Comparison of ENCODE assay signal across 8 mouse cellular contexts in genomic region chr5:118559584-118560384, GRCm38 (mm10). TPM values are rescaled to one million over a fixed set of nuclear protein-coding genes. Genes with fewer than 3 reads are reported as not detected.
DNase-seq lines count a peak whose midpoint lies in the region; ATAC-seq and TF ChIP-seq lines count a peak whose summit lies in the region.

No protein-coding gene starts in this region.

- H3K4me1 ChIP-seq in embryonic facial prominence, embryonic 13.5 days = peaks cover 46% of the 10 kb centered on the region
- H3K4me1 ChIP-seq in kidney, embryonic 14.5 days (ENCODE audit: control insufficient read depth, insufficient read depth, low read length) = peaks cover 18% of the 10 kb centered on the region; the same call in 1 of the 2 replicates
- no peaks in the 10 kb centered on the region; the same call in 1 of the 2 replicates for H3K4me1 ChIP-seq in liver, adult 2 months (ENCODE audit: control insufficient read depth, insufficient read depth, low read length)

- ATAC-seq in embryonic facial prominence, embryonic 13.5 days (ENCODE audit: insufficient number of reproducible peaks, insufficient read depth, low FRiP score, low TSS enrichment, low read depth) = peak; percentile 85
- peak; percentile 91 for ATAC-seq in kidney, embryonic 14.5 days (ENCODE audit: low FRiP score, low TSS enrichment)
- peak; percentile 61 for ATAC-seq in monocyte, adult 5-6 weeks (replicated peaks; ENCODE audit: insufficient number of reproducible peaks, low FRiP score, low TSS enrichment, poor library complexity, severe bottlenecking)

- DNase-seq in 3T3-L1 (ENCODE audit: low read depth, low spot score) = peak; percentile 72
- DNase-seq in adrenal gland, postnatal 36 days = peak; percentile 86 to 92
- DNase-seq in heart, adult 9 months (ENCODE audit: low spot score in 2 of 2) = peak; percentile 81 to 89
- DNase-seq in liver, adult 2 months (ENCODE audit: extremely low read depth, low read depth, low spot score) = peak; percentile 26
- peak; percentile 84 for DNase-seq in spleen, postnatal 36 days (ENCODE audit: low spot score in 2 of 2)

- peaks cover 13% of the 10 kb centered on the region; the same call in 1 of the 2 replicates for H3K27me3 ChIP-seq in embryonic facial prominence, embryonic 13.5 days
- H3K27me3 ChIP-seq in kidney, embryonic 14.5 days (ENCODE audit: control insufficient read depth, insufficient read depth, low read length) = 0 out of 2 replicates have a peak, but pooled peaks cover 3% of the 10 kb centered on the region
- H3K27me3 ChIP-seq in liver, adult 2 months (ENCODE audit: control insufficient read depth, insufficient read depth, low read length) = no peaks in the 10 kb centered on the region

- under 1% methylated on average over 50 of the region's 101 CpGs for WGBS in embryonic facial prominence, embryonic 13.5 days
- WGBS in kidney, embryonic 14.5 days = under 1% methylated on average over 44 of the region's 101 CpGs
- WGBS in liver, adult 2 months = 3% methylated on average over 67 of the region's 101 CpGs

- H3K4me2 ChIP-seq in embryonic facial prominence, embryonic 13.5 days = peak overlapping the region; percentile 73
- H3K4me2 ChIP-seq in kidney, embryonic 14.5 days (replicated peaks; ENCODE audit: low read depth, low read length) = peak overlapping the region; percentile 89

- peaks cover 4% of the 10 kb centered on the region; the same call in 1 of the 2 replicates for H3K9me3 ChIP-seq in embryonic facial prominence, embryonic 13.5 days
- peaks cover 4% of the 10 kb centered on the region; the same call in 1 of the 2 replicates for H3K9me3 ChIP-seq in kidney, embryonic 14.5 days (ENCODE audit: control insufficient read depth, low read length)

- peak overlapping the region; percentile 97 for H3K27ac ChIP-seq in embryonic facial prominence, embryonic 13.5 days
- H3K27ac ChIP-seq in kidney, embryonic 14.5 days (ENCODE audit: low read depth, low read length) = peak overlapping the region; percentile 85
- H3K27ac ChIP-seq in liver, adult 2 months (replicated peaks; ENCODE audit: insufficient read depth, low read depth, low read length) = peak overlapping the region; percentile 54

- peak overlapping the region; percentile 93 for H3K9ac ChIP-seq in embryonic facial prominence, embryonic 13.5 days
- peak overlapping the region; percentile 94 for H3K9ac ChIP-seq in kidney, embryonic 14.5 days (ENCODE audit: low read depth, low read length)
- peak overlapping the region; percentile 97 for H3K9ac ChIP-seq in liver, adult 2 months (ENCODE audit: low read depth, low read length)

- peak overlapping the region; percentile 77 for H3K4me3 ChIP-seq in embryonic facial prominence, embryonic 13.5 days
- H3K4me3 ChIP-seq in kidney, embryonic 14.5 days (ENCODE audit: low read length) = peak overlapping the region; percentile 87
- H3K4me3 ChIP-seq in liver, adult 2 months (ENCODE audit: insufficient read depth, low read depth, low read length) = peak overlapping the region; percentile 72

- peaks cover 13% of the 10 kb centered on the region; the same call in 1 of the 2 replicates for H3K79me2 ChIP-seq in liver, adult 2 months (ENCODE audit: control insufficient read depth, insufficient read depth, low read length)

- TF ChIP-seq POLR2A in liver, adult 2 months (IDR thresholded peaks at IDR 0.05; ENCODE audit: extremely low read depth, insufficient read depth, low read length) = 0 out of 2 replicates have a peak, but pooled peaks have one; percentile 5

- H3K36me3 ChIP-seq in embryonic facial prominence, embryonic 13.5 days = no peaks in the 10 kb centered on the region
- no peaks in the 10 kb centered on the region for H3K36me3 ChIP-seq in kidney, embryonic 14.5 days (ENCODE audit: control insufficient read depth, insufficient read depth, low read length)
- no peaks in the 10 kb centered on the region for H3K36me3 ChIP-seq in liver, adult 2 months (ENCODE audit: control insufficient read depth, insufficient read depth, low read length)

- TF ChIP-seq CTCF in liver, adult 2 months (IDR thresholded peaks at IDR 0.05; ENCODE audit: low read depth, low read length) = 0 out of 2 replicates have a peak, but pooled peaks have one; percentile 6

RNA-seq across cellular contexts. Expression of gene Med13l, which starts 0.7 kb away (rescaled TPM):
- 10 to 100 TPM; 36.3 to 42.5 TPM for total RNA-seq in adrenal gland, postnatal 36 days (2021)
- polyA plus RNA-seq in embryonic facial prominence, embryonic 13.5 days (2015; fragmentation: Nextera tagmentation; extraction: Ambion mirVana) = 16.6 and 19.4 TPM in 2 replicates
- polyA plus RNA-seq in kidney, embryonic 14.5 days (2014; fragmentation: Nextera tagmentation; extraction: Ambion mirVana) = 9.7 and 12.1 TPM in 2 replicates
- total RNA-seq in liver, adult 2 months (2014; rRNA removed) = 5.0 and 6.6 TPM in 2 replicates
- 3.2 and 4.2 TPM in 2 replicates for polyA plus RNA-seq in liver, adult 2 months (2012; rRNA removed)
- 38.0 to 65.2 TPM (median 41.5 TPM) in 3 replicates for total RNA-seq in monocyte, adult 5-6 weeks (2017)

Comparison
In these comparisons a context has a peak if more than half of its experiments do, and no peak if none do; other contexts are left out.
1. Peak in every context shown above with its lines: DNase-seq, ATAC-seq, H3K4me3 ChIP-seq and H3K27ac ChIP-seq.
2. DNase-seq: peak in every context shown above with its lines; median percentile 89 in adrenal gland, postnatal 36 days; 85 in heart, adult 9 months; 84 in spleen, postnatal 36 days; 72 in 3T3-L1; 26 in liver, adult 2 months.